Mouse (Mus musculus): ENCODE data around the gene Gm20388. TPM values are rescaled to one million over a fixed set of nuclear protein-coding genes. Genes with fewer than 3 reads are reported as not detected.

The Gm20388 gene
- polyA plus RNA-seq, 1 experiment from 2014 or later = not detected

DNA sequence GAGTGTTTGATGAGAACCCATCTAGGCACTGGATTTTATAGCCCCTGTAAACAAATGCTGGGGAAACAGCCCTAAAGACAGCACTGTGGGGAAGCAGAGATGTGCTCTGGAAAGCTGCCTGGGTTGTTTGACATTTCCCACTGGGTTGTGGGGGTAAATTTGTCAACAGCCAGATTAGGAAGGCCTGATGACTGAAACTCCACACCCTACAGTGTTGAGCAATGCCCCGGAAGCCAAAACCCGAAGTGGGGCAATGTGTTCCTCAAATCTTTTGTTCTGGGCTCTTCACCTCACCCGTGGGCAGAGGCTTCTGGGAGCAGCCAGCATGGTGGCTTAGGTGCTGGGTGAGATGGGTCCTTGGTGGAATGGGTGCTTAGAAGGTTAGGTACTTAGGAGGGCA is 198.5 kb downstream of the Gm20388 start:
- Histone ChIP-seq H3K4me1 (ENCODE audit: control insufficient read depth, insufficient read depth, low read length) (no peaks in the 10 kb centered on the region), H3K9me3 (ENCODE audit: control insufficient read depth, low read length) (no peaks in the 10 kb centered on the region), H3K27ac (replicated peaks; ENCODE audit: low read depth, low read length) (no peak overlapping the region), H3K27me3 (ENCODE audit: control insufficient read depth, insufficient read depth, low read length) (peaks cover 1% of the 10 kb centered on the region), H3K36me3 (ENCODE audit: control insufficient read depth, insufficient read depth, low read length) (no peaks in the 10 kb centered on the region), H3K9ac (ENCODE audit: low read length) (no peak overlapping the region), H3K4me3 (ENCODE audit: low read depth, low read length) (no peak overlapping the region), H3K4me2 (ENCODE audit: low read depth, severe bottlenecking) (no peak overlapping the region)
- ATAC-seq (ENCODE audit: insufficient number of reproducible peaks, low FRiP score, low TSS enrichment, low read depth) (no peak), DNase-seq (ENCODE audit: low spot score) (no peak)
- WGBS = 35% methylated on average over 3 of the region's 3 CpGs

DNA sequence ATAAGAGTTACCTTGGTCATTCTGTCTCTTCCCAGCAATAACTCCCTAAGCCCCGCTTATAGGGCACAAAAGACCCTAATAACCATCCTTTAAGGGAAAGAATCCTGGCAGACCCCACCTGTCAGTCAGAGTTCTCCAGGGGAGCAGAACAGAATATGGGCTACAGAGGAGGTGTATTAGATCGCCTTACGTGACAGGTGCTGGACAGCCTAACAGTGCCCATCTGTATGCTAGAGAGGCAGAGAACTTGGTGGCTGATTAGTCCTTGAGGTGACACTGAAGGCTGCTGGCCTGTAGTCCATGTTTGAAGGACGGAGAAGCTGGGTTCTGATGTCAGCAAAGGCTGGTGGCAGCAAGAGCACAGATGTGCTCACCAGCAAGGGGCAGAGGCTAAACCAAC is 200.3 kb downstream of the Gm20388 start:
- Histone ChIP-seq H3K4me3 (ENCODE audit: low read depth, low read length) (no peak overlapping the region), H3K36me3 (ENCODE audit: control insufficient read depth, insufficient read depth, low read length) (no peaks in the 10 kb centered on the region), H3K4me1 (ENCODE audit: control insufficient read depth, insufficient read depth, low read length) (0 out of 2 replicates have a peak, but pooled peaks cover 3% of the 10 kb centered on the region), H3K27ac (replicated peaks; ENCODE audit: low read depth, low read length) (no peak overlapping the region), H3K27me3 (ENCODE audit: control insufficient read depth, insufficient read depth, low read length) (peaks cover 18% of the 10 kb centered on the region), H3K4me2 (ENCODE audit: low read depth, severe bottlenecking) (no peak overlapping the region), H3K9me3 (ENCODE audit: control insufficient read depth, low read length) (no peaks in the 10 kb centered on the region), H3K9ac (ENCODE audit: low read length) (no peak overlapping the region)
- 84% methylated on average over 4 of the region's 4 CpGs for WGBS
- DNase-seq (ENCODE audit: low spot score) = no peak
- ATAC-seq (ENCODE audit: insufficient number of reproducible peaks, low FRiP score, low TSS enrichment, low read depth) = no peak

DNA sequence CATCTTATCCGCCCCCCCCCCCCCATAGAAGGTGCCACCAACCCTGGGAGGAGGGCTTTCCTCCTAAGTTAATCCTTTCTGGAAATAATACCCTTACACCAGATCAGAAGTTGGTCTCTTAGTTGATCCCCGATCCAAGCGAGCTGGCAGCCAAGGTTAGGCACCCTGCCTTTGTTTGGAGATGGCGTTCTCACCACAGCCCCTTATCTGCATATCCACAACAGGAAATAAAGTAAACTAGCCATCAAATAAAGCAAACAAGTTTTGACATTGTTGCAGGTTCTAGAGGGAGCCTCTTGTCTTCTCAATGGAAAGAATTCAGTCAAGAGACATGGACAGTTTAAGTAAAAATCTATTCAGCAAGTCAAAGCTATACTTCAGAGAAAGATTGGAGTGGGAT is 200.7 kb downstream of the Gm20388 start:
- 68% methylated on average over 4 of the region's 4 CpGs for WGBS
- no peak for ATAC-seq (ENCODE audit: insufficient number of reproducible peaks, low FRiP score, low TSS enrichment, low read depth)
- no peak overlapping the region for H3K4me3 ChIP-seq (ENCODE audit: low read depth, low read length)
- H3K36me3 ChIP-seq (ENCODE audit: control insufficient read depth, insufficient read depth, low read length) = no peaks in the 10 kb centered on the region
- H3K9ac ChIP-seq (ENCODE audit: low read length) = no peak overlapping the region
- 0 out of 2 replicates have a peak, but pooled peaks cover 3% of the 10 kb centered on the region for H3K4me1 ChIP-seq (ENCODE audit: control insufficient read depth, insufficient read depth, low read length)
- no peaks in the 10 kb centered on the region for H3K9me3 ChIP-seq (ENCODE audit: control insufficient read depth, low read length)
- no peak for DNase-seq (ENCODE audit: low spot score)
- peaks cover 22% of the 10 kb centered on the region for H3K27me3 ChIP-seq (ENCODE audit: control insufficient read depth, insufficient read depth, low read length)
- H3K4me2 ChIP-seq (ENCODE audit: low read depth, severe bottlenecking) = no peak overlapping the region
- H3K27ac ChIP-seq (replicated peaks; ENCODE audit: low read depth, low read length) = no peak overlapping the region

DNA sequence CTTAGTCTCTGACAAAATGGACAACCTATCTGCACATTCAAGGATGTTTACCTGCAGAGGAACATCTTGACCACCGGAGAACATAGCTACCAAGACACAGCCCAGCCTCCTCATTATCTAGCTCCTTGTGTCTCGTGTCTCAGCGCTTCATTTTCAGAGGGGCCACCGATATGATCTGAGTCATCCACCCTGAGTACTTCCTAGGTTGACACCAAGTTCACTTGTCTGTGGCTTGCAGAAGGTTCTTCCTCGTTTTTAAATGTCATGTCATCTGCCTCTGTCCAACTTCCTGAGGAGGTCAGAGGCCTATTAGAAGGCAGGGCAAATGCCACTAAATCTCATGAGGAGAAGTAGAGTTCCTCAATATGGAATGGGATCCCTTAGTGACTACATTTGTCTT is 201.9 kb downstream of the Gm20388 start:
- Histone ChIP-seq H3K27ac (replicated peaks; ENCODE audit: low read depth, low read length) (no peak overlapping the region), H3K4me3 (ENCODE audit: low read depth, low read length) (no peak overlapping the region), H3K9ac (ENCODE audit: low read length) (no peak overlapping the region), H3K9me3 (ENCODE audit: control insufficient read depth, low read length) (no peaks in the 10 kb centered on the region), H3K4me1 (ENCODE audit: control insufficient read depth, insufficient read depth, low read length) (0 out of 2 replicates have a peak, but pooled peaks cover 3% of the 10 kb centered on the region), H3K36me3 (ENCODE audit: control insufficient read depth, insufficient read depth, low read length) (no peaks in the 10 kb centered on the region), H3K27me3 (ENCODE audit: control insufficient read depth, insufficient read depth, low read length) (peaks cover 30% of the 10 kb centered on the region), H3K4me2 (ENCODE audit: low read depth, severe bottlenecking) (0 out of 2 replicates have a peak overlapping the region, but pooled peaks have one; percentile 96)
- no peak for ATAC-seq (ENCODE audit: insufficient number of reproducible peaks, low FRiP score, low TSS enrichment, low read depth)
- DNase-seq (ENCODE audit: low spot score) = no peak
- WGBS = 89% methylated on average over 5 of the region's 5 CpGs

DNA sequence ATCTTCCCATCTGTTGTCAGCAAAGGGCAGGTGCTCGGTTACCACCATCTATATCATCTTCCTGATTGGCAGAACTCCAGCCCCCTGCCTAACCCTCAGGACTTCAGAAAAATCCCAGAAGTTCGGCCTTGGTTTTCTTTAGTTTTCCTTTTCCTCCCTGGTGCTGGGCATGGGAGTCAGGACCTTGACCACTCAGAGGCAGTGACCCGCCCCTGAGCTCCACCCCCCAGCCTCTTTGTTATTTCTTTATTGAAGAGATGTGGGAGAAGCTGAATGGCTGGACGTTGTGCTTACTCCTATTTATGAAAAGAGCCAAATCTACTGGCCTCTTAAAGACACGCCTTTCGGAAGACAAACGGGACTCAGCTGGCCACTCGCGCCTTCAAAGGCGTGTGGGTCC is 202.7 kb downstream of the Gm20388 start:
- H3K9me3 ChIP-seq (ENCODE audit: control insufficient read depth, low read length) = no peaks in the 10 kb centered on the region
- ATAC-seq (ENCODE audit: insufficient number of reproducible peaks, low FRiP score, low TSS enrichment, low read depth) (no peak), DNase-seq (ENCODE audit: low spot score) (no peak)
- no peaks in the 10 kb centered on the region for H3K36me3 ChIP-seq (ENCODE audit: control insufficient read depth, insufficient read depth, low read length)
- peak overlapping the region; percentile 56 for H3K9ac ChIP-seq (ENCODE audit: low read length)
- H3K27me3 ChIP-seq (ENCODE audit: control insufficient read depth, insufficient read depth, low read length) = peaks cover 32% of the 10 kb centered on the region
- H3K4me3 ChIP-seq (ENCODE audit: low read depth, low read length) = peak overlapping the region; percentile 47
- WGBS = 8% methylated on average over 10 of the region's 10 CpGs
- H3K4me2 ChIP-seq (ENCODE audit: low read depth, severe bottlenecking) = peak overlapping the region; percentile 96
- H3K27ac ChIP-seq (replicated peaks; ENCODE audit: low read depth, low read length) = peak overlapping the region; percentile 47; the same call in 1 of the 2 replicates
- H3K4me1 ChIP-seq (ENCODE audit: control insufficient read depth, insufficient read depth, low read length) = 0 out of 2 replicates have a peak, but pooled peaks cover 3% of the 10 kb centered on the region

DNA sequence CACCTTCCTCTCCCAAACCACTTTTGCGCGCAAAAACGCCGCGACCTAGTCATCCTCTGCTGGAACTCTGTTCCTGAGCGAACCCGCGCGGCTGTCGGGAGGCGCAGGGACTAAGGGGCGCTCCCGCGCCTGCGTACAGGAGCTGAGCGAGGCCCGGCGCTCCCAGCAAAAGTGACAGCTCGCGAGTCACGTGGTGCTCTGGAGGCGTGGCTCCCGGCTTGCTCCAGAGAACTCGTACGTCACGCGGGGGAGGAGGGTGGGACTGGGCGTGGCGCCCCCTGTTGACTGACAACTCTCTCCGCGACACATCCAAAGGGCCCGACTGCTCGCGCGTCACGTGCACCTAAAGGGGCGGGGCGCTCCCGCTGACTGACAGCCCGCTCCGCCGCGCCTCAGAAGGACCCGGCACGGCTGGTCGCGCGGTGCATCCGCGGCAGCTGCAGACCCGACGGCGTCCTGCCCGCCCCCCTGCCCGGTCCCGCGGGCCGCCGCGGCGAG is 203.2 kb downstream of the Gm20388 start, which contains the start of gene 6430548M08Rik:
Gene 6430548M08Rik (plus strand): TSS at position 395 of the 498 bp plus-strand sequence.
- Histone ChIP-seq H3K9ac (ENCODE audit: low read length) (peak within 1 kb of the TSS; percentile 56), H3K4me1 (ENCODE audit: control insufficient read depth, insufficient read depth, low read length) (0 out of 2 replicates have a peak, but pooled peaks cover 3% of the 10 kb centered on the region), H3K36me3 (ENCODE audit: control insufficient read depth, insufficient read depth, low read length) (no peaks in the 10 kb centered on the region), H3K4me3 (ENCODE audit: low read depth, low read length) (peak within 1 kb of the TSS; percentile 47), H3K4me2 (ENCODE audit: low read depth, severe bottlenecking) (peak within 1 kb of the TSS; percentile 96), H3K27ac (replicated peaks; ENCODE audit: low read depth, low read length) (peak within 1 kb of the TSS; percentile 47; the same call in 1 of the 2 replicates), H3K9me3 (ENCODE audit: control insufficient read depth, low read length) (no peaks in the 10 kb centered on the region), H3K27me3 (ENCODE audit: control insufficient read depth, insufficient read depth, low read length) (peaks cover 32% of the 10 kb centered on the region)
- WGBS = under 1% methylated on average over 56 of the region's 61 CpGs
- DNase-seq (ENCODE audit: low spot score) (peak; percentile 100), ATAC-seq (ENCODE audit: insufficient number of reproducible peaks, low FRiP score, low TSS enrichment, low read depth) (peak; percentile 95)

DNA sequence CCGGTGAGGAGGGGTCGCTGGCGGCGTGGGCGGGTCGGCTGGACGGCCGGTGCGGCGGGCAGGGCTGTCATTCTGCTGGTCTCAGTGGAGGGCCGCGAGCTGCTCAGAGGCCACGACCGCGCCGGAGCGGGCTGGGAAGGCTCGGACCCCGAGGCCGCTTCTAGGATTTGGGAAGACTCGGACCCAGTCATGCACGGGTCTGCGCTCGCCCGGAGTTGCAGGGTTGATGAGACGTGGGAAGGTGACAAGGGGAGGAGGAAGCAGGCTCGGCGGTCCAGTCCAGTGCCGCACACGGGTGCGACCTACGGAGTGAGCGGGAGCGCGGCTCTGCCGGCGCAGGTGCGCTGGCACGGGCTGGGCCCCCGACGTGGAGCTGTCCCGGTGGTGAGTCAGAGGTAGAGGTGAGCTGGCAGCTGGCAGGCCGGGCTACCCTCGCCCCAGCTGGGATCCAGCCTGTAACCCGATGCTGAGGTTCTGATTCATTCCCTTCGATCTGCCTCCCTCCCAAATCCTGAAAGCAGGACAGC is 203.7 kb downstream of the Gm20388 start:
- H3K4me3 ChIP-seq (ENCODE audit: low read depth, low read length) = peak overlapping the region; percentile 47
- H3K4me1 ChIP-seq (ENCODE audit: control insufficient read depth, insufficient read depth, low read length) = 0 out of 2 replicates have a peak, but pooled peaks cover 3% of the 10 kb centered on the region
- peaks cover 32% of the 10 kb centered on the region for H3K27me3 ChIP-seq (ENCODE audit: control insufficient read depth, insufficient read depth, low read length)
- H3K9me3 ChIP-seq (ENCODE audit: control insufficient read depth, low read length) = no peaks in the 10 kb centered on the region
- no peak for DNase-seq (ENCODE audit: low spot score)
- no peak overlapping the region for H3K27ac ChIP-seq (replicated peaks; ENCODE audit: low read depth, low read length)
- WGBS = 1% methylated on average over 45 of the region's 46 CpGs
- H3K36me3 ChIP-seq (ENCODE audit: control insufficient read depth, insufficient read depth, low read length) = no peaks in the 10 kb centered on the region
- H3K4me2 ChIP-seq (ENCODE audit: low read depth, severe bottlenecking) = peak overlapping the region; percentile 96
- peak overlapping the region; percentile 43; the same call in 1 of the 2 replicates for H3K9ac ChIP-seq (ENCODE audit: low read length)
- peak; percentile 20; the same call in 1 of the 2 replicates for ATAC-seq (ENCODE audit: insufficient number of reproducible peaks, low FRiP score, low TSS enrichment, low read depth)

DNA sequence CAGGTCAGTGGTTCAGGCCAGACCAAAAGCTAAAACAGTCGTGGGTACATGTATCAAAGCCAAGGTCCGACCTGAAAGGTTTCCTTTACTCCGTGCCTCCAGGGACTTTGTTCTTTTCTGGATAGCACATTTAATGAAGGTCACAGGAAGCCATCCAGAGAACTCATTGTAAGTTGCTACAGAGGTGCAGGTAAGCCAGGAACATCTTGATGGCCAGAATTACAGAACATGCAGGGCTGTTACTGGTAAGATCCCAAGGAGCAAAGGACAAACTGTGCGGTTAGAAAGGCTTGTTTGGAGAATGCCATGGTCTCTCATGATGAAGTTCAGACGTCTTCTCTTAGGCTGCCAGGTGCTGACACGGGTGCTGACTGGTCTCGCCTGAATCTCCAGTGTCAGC is 206.0 kb downstream of the Gm20388 start:
- Histone ChIP-seq H3K36me3 (ENCODE audit: control insufficient read depth, insufficient read depth, low read length) (no peaks in the 10 kb centered on the region), H3K9ac (ENCODE audit: low read length) (no peak overlapping the region), H3K4me3 (ENCODE audit: low read depth, low read length) (no peak overlapping the region), H3K27ac (replicated peaks; ENCODE audit: low read depth, low read length) (no peak overlapping the region), H3K4me1 (ENCODE audit: control insufficient read depth, insufficient read depth, low read length) (0 out of 2 replicates have a peak, but pooled peaks cover 3% of the 10 kb centered on the region), H3K9me3 (ENCODE audit: control insufficient read depth, low read length) (no peaks in the 10 kb centered on the region), H3K4me2 (ENCODE audit: low read depth, severe bottlenecking) (no peak overlapping the region), H3K27me3 (ENCODE audit: control insufficient read depth, insufficient read depth, low read length) (peaks cover 32% of the 10 kb centered on the region)
- no peak for ATAC-seq (ENCODE audit: insufficient number of reproducible peaks, low FRiP score, low TSS enrichment, low read depth)
- WGBS = 67% methylated on average over 7 of the region's 7 CpGs
- DNase-seq (ENCODE audit: low spot score) = no peak
